Mouse (Mus musculus) heart, embryonic 10.5 days (tissue): ENCODE data around the gene Efs. TPM values are rescaled to one million over a fixed set of nuclear protein-coding genes. Genes with fewer than 3 reads are reported as not detected.

Experiments
- DNase-seq: peaks from one replicate; pipeline ENCODE4 v3.0.0-alpha.2; 2017; ENCODE audit warnings: low spot score
- H3K27ac ChIP-seq: fragments of 300-500 bp; sonication (generic); 2 replicates; pipeline ENCODE4 v1.5.1; 2016; ENCODE audit warnings: mild to moderate bottlenecking
- H3K27me3 ChIP-seq: fragments of 300-500 bp; sonication (generic); 2 replicates; pipeline ENCODE4 v1.6.1; 2016; ENCODE audit warnings: mild to moderate bottlenecking; ENCODE audit not compliant: poor library complexity, insufficient read depth, severe bottlenecking
- H3K36me3 ChIP-seq: fragments of 300-500 bp; sonication (generic); 2 replicates; pipeline ENCODE4 v1.6.1; 2016; ENCODE audit warnings: mild to moderate bottlenecking, moderate library complexity
- H3K4me1 ChIP-seq: fragments of 300-500 bp; sonication (generic); 2 replicates; pipeline ENCODE4 v1.6.1; 2016; ENCODE audit warnings: mild to moderate bottlenecking
- H3K4me3 ChIP-seq: fragments of 300-500 bp; sonication (generic); 2 replicates; pipeline ENCODE4 v1.5.1; 2016; ENCODE audit warnings: mild to moderate bottlenecking, moderate library complexity
- H3K9me3 ChIP-seq: fragments of 300-500 bp; sonication (generic); 2 replicates; pipeline ENCODE4 v1.6.1; 2016; ENCODE audit warnings: mild to moderate bottlenecking, moderate library complexity
- WGBS: fragments of 180-500 bp; shearing (Covaris S2); methylation state at CpG from one replicate; pipeline ENCODE4 v1.1.7; 2016; 5-methylcytosine and 5-hydroxymethylcytosine counted together
- polyA plus RNA-seq: library from polyadenylated mRNA; unstranded; fragments of >200 nt; fragmentation: Nextera tagmentation; extraction: Ambion mirVana; gene quantifications from 2 replicates; pipeline ENCODE4 v1.2.1, GENCODE M21; 2016

Gene Efs
- polyA plus RNA-seq, 1 experiment from 2014 or later = 23.5 TPM

DNA sequence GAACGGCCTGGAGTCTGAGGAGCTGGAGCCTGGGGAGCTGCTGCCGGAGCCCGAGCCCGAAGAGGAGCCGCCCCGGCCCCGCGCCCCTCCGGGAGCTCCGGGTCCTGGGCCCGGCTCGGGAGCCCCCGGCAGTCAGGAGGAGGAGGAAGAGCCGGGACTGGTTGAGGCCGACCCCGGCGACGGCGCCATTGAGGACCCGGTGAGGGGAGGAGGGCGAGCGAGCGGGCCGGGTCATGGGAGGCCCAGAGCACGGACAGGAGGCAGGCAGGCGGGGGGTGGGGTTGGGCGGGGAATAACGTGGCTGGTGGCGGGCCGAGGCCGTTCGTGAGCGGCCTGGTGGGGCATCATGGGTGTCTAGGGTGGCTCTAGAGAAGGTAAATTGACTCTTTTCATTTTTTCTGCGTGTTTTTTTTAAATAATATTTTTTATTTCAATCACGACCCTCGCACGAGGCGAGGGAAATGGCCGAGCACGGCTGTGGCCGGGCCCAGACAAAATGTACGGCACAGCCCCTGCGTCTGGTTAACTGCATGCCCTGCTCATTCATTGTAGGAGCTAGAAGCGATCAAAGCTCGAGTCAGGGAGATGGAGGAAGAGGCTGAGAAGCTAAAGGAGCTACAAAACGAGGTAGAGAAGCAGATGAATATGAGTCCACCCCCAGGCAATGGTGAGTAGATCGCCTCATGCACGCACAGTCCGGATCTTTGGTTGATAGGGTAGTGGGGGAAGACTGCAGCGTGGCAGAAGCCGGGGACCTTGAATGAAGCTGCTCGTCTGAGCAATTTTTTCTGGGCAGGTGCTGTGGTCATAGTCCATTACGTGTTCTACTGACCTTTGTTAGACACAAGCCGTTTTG lies 31.4 kb downstream of the Efs start:
- under 1% methylated on average over 54 of the region's 54 CpGs for WGBS
- peak; percentile 87 for DNase-seq
- Histone ChIP-seq H3K27me3 (no peaks in the 10 kb centered on the region), H3K4me1 (peaks cover 23% of the 10 kb centered on the region), H3K9me3 (no peaks in the 10 kb centered on the region), H3K27ac (peak overlapping the region; percentile 97), H3K4me3 (peak overlapping the region; percentile 80), H3K36me3 (peaks cover 37% of the 10 kb centered on the region)

DNA sequence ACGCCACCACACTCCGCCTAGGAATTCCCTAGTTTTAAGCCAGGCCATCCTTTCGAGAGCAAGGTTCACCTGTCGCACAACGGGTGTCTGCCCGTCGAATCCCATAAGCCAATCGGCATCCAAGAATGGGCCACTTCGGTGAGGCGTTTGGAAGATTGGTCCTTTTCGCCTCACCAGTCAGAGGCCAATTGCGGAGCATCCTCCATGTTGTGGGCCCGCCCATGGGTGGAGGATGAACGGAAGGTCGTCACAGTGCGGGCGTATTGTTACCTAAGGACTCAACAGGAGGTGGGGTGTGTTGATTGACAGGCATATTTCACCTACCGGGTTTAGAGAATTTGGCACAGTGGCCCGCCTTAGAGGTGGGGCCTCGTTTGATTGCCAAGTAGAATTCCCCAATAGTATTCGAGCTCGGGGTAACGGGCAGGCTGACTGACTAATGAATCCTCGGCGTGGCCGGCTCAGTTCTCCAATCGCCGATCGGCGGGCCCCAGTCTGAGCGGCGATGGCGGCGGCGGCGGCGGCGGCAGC lies 32.2 kb downstream of the Efs start:
- peak; percentile 100 for DNase-seq
- H3K4me1 ChIP-seq = peaks cover 23% of the 10 kb centered on the region
- peaks cover 33% of the 10 kb centered on the region for H3K36me3 ChIP-seq
- H3K27me3 ChIP-seq = no peaks in the 10 kb centered on the region
- H3K4me3 ChIP-seq = peak overlapping the region; percentile 80
- H3K27ac ChIP-seq = peak overlapping the region; percentile 97
- no peaks in the 10 kb centered on the region for H3K9me3 ChIP-seq
- WGBS = under 1% methylated on average over 38 of the region's 38 CpGs

DNA sequence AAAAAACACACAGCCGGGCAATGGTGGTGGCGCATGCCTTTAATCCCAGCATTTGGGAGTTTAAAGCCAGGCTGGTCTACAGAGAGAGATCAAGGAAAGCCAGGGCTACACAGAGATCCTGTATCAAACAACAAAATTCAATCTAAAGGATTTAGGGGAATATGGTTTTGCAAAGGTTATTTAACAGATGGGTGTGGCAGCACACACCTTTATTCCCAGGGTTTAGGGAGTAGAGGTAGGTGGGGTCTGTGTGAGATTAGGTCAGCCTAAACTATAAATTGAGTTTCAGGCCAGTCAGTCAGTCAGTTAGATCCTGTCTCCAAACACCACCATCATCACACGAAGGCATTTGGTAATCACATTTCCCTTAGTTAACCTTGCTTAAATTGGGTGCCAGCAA lies 33.7 kb downstream of the Efs start, which contains the start of gene Pabpn1:
Gene Pabpn1, plus strand, starts transcription at position 301 of the 400 bp plus-strand sequence.
- Histone ChIP-seq H3K9me3 (no peaks in the 10 kb centered on the region), H3K36me3 (peaks cover 20% of the 10 kb centered on the region), H3K4me1 (peaks cover 15% of the 10 kb centered on the region), H3K4me3 (peak within 1 kb of the TSS; percentile 80), H3K27me3 (no peaks in the 10 kb centered on the region), H3K27ac (peak within 1 kb of the TSS; percentile 97)
- 92% methylated on average over 3 of the region's 3 CpGs for WGBS
- DNase-seq = no peak

DNA sequence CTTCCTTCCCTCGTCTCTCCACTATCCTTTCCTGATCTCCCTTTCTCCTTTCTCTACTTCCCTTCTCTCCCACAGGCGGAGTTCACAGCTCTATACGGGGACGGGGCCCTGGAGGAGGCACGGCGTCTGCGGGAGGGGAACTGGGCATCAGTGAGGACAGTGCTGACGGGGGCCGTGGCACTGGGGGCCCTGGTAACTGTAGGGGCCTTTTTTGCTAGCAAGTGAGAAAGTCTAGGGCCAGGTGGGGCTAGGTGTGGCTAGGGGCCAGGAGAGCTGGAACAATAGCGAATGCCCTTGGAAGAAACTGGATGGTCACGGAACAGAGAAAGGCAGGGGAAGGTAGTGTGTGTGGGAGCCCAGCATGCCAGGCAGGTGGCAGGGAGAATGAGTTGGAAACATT lies 40.6 kb downstream of the Efs start:
- H3K27ac ChIP-seq = peak overlapping the region; percentile 29; the same call in 1 of the 2 replicates
- no peaks in the 10 kb centered on the region for H3K27me3 ChIP-seq
- H3K4me3 ChIP-seq = no peak overlapping the region
- peaks cover 35% of the 10 kb centered on the region for H3K4me1 ChIP-seq
- 87% methylated on average over 11 of the region's 11 CpGs for WGBS
- no peak for DNase-seq
- no peaks in the 10 kb centered on the region for H3K9me3 ChIP-seq
- H3K36me3 ChIP-seq = peaks cover 27% of the 10 kb centered on the region; the same call in 1 of the 2 replicates

DNA sequence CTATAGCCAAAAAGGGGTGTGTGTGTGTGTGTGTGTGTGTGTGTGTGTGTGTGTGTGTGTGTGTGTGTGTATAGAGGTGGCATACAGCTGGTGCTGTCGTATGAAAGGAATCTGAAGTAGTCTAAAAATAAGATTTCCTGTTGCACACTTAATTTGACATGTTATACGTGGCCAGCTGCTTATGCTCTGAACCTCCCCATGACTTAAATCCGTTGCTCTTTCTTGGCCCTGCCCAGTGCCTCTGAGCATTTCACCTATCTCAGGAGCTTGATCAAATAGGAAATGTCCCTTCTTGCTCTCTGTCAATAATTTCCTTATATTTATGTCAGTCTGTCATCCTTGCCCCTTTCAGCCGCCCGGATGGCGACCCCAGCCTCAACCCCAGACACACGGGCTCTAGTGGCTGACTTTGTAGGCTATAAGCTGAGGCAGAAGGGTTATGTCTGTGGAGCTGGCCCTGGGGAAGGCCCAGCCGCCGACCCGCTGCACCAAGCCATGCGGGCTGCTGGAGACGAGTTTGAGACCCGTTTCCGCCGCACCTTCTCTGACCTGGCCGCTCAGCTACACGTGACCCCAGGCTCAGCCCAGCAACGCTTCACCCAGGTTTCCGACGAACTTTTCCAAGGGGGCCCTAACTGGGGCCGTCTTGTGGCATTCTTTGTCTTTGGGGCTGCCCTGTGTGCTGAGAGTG lies 41.8 kb downstream of the Efs start:
- Histone ChIP-seq H3K27me3 (no peaks in the 10 kb centered on the region), H3K36me3 (peaks cover 27% of the 10 kb centered on the region; the same call in 1 of the 2 replicates), H3K9me3 (no peaks in the 10 kb centered on the region), H3K4me1 (peaks cover 35% of the 10 kb centered on the region), H3K27ac (peak overlapping the region; percentile 92), H3K4me3 (peak overlapping the region; percentile 78)
- WGBS = 22% methylated on average over 21 of the region's 21 CpGs
- no peak for DNase-seq

DNA sequence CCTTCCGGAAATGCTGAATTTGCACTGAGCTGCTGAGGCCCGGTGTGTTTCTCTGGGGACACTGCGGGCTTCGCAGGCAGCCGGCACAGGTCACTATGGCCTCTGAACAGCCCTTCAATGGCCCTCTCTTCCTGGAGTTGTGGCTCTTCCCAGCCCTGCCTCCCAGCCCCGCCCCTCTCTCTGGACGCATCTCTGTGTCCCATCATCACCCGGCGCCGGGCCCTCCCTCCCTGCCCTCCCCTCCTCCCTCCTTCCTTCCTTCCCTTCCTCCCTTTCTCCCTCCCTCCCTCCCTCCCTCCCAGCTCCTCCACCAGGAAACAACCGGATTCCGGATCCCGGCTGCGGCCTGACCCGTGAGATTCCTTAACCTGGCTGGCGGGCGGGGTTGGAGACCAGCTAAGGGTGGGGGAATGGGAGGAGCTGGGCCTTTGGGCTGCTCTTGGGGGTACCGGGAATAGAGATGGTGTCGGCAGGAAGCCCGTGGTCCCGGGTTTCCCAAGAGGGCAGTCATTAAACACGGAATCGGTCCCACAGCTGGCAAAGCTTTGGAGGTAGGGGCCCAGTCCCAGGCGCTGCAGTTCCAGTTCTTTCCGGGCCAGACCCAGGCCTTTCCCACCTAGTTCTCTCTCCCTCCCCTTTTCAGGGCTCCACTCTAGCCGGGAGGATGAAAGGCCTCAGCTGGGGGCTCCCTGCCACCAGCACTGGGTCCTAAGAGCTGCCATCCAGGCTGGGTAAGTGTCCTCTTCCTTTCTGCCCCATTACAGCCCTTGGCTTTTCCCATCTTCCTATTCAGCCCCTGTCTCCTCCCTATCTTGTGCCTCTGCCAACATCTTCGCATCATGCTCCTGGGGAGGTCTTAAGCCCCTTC lies 42.5 kb downstream of the Efs start, which contains the start of the genes Bcl2l2 and Gm20521:
Gene Bcl2l2, plus strand, starts transcription at position 224 of the 868 bp plus-strand sequence.
Gene Gm20521, plus strand, starts transcription at position 288 of the 868 bp plus-strand sequence.
- peaks cover 35% of the 10 kb centered on the region for H3K4me1 ChIP-seq
- H3K4me3 ChIP-seq = peak within 1 kb of the TSS; percentile 78
- peaks cover 27% of the 10 kb centered on the region; the same call in 1 of the 2 replicates for H3K36me3 ChIP-seq
- DNase-seq = peak; percentile 97
- peak within 1 kb of the TSS; percentile 92 for H3K27ac ChIP-seq
- no peaks in the 10 kb centered on the region for H3K27me3 ChIP-seq
- no peaks in the 10 kb centered on the region for H3K9me3 ChIP-seq
- WGBS = 1% methylated on average over 27 of the region's 27 CpGs

DNA sequence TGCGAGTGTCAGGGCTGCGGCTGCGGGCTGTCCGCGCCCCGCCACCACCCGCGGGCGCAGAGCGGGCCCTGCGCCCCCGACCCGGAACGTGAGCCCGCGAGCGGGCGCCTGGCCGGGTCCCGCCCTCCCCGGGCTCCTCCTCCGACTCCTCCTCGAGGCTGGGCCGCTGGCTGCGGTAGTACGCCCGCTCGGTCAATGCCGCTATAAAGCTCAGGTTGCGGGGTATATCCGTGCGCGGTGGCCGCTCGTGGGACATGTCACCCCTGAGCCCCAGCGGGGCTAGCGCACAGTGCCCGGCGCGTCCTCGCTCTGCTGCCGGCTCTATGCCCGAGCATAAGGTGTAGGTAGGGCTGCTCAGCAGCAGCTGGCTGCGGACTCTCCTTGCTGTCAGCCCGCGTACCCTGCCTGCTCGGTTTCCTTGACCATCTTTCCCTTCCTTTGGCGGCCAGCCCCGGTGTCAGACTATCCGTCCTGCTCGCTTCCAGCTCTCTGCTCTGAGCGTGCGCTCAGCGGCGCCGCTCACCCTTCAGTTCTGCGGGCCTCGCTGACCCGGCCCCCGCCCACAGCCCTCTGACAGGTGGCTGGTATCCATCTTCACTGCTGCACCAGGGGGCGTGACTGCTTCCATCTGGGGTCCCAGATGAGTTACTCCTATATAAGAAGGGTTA lies 48.7 kb downstream of the Efs start, which contains the start of gene Ppp1r3e:
Gene Ppp1r3e, minus strand, starts transcription at position 503 of the 668 bp plus-strand sequence.
- under 1% methylated on average over 61 of the region's 61 CpGs for WGBS
- H3K4me1 ChIP-seq = peaks cover 22% of the 10 kb centered on the region
- H3K4me3 ChIP-seq = peak within 1 kb of the TSS; percentile 70
- no peaks in the 10 kb centered on the region for H3K36me3 ChIP-seq
- no peaks in the 10 kb centered on the region for H3K9me3 ChIP-seq
- peak; percentile 91 for DNase-seq
- no peaks in the 10 kb centered on the region for H3K27me3 ChIP-seq
- peak within 1 kb of the TSS; percentile 91 for H3K27ac ChIP-seq

DNA sequence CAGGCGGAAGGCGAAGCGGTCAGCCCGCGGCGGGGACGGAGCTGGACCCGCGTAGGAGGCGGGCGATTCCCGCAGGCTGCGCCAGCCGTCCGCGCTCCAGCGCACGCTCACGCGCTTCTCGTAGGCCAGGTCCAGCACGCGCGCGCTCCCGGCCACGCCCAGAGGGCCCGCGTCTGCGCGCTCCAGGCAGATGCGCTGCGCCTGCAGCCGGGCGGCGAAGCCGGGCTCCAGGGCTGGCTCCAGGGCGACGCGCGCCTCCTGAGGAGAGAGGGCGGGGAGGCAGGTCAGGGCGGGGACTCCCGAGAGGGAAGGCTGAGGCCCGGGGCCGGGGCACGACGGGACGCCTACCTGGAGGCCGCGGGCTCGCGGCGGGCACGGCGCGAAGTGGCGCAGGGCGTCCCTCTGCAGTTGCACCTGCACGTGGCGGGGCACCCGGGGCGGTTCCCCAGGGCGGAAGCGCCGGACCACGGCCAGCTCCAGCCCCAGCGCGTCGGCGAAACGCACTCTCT lies 49.3 kb downstream of the Efs start:
- Histone ChIP-seq H3K9me3 (no peaks in the 10 kb centered on the region), H3K36me3 (no peaks in the 10 kb centered on the region), H3K4me3 (peak overlapping the region; percentile 70), H3K27ac (peak overlapping the region; percentile 91), H3K27me3 (no peaks in the 10 kb centered on the region), H3K4me1 (peaks cover 22% of the 10 kb centered on the region)
- under 1% methylated on average over 52 of the region's 72 CpGs for WGBS
- peak; percentile 92 for DNase-seq

DNA sequence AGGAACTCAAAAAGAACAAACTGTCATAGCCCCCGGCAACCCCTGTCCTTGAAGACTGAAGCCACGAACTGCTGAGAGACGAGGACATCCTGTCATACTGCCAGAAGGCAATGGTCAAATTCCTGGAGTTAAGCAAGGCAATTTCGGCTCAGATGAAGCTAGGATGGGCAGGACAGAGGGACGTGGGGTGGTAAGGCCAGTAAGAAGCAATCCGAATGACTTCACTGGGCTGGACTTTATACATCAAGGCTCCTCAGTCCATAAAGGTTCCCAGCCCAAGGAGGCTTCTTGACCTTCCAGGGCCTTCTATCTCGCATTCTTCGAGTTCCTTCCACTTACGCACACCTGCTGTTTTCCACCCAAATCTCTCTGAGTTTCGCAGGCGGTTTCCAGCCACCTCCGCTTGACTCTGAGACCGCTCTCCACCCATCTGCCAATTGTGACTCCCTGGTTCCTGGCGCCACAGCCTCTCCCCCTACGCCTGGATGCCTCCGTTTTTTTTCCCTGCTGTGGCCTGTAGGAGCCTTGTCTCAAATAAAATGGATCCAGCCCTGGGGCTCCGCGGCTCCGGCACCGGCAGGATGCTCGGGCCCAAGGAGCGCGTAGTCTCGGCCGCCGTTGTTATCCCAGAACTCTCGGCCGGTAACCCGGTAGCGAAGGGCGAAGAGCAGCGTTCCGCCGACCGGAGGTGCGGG lies 49.9 kb downstream of the Efs start:
- no peaks in the 10 kb centered on the region for H3K9me3 ChIP-seq
- 1% methylated on average over 36 of the region's 36 CpGs for WGBS
- peak; percentile 80 for DNase-seq
- peak overlapping the region; percentile 70 for H3K4me3 ChIP-seq
- H3K27ac ChIP-seq = peak overlapping the region; percentile 91
- H3K4me1 ChIP-seq = peaks cover 20% of the 10 kb centered on the region
- H3K27me3 ChIP-seq = no peaks in the 10 kb centered on the region
- H3K36me3 ChIP-seq = no peaks in the 10 kb centered on the region

DNA sequence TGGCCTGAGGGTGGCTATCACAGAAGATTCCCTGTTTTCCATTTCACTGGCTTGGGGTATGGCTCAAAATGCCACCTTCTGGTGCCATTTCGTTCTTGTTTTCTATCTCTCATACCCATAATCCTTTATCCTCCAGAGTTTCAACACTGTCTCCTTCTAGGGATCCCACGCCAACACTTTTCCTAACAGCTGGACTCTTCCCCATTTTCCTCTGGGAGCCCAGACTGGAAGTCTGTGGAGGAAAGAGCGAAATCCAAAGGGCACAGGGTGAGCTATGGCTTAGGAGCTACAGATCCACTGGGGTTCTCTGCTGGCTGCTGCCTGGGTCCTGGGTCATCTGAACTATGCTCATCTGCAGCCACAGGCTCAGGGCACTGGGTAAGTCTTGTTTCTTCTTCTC lies 51.8 kb downstream of the Efs start:
- no peaks in the 10 kb centered on the region for H3K36me3 ChIP-seq
- 91% methylated on average over 3 of the region's 3 CpGs for WGBS
- peaks cover 20% of the 10 kb centered on the region for H3K4me1 ChIP-seq
- H3K9me3 ChIP-seq = no peaks in the 10 kb centered on the region
- H3K4me3 ChIP-seq = no peak overlapping the region
- no peak overlapping the region for H3K27ac ChIP-seq
- H3K27me3 ChIP-seq = no peaks in the 10 kb centered on the region
- no peak for DNase-seq

DNA sequence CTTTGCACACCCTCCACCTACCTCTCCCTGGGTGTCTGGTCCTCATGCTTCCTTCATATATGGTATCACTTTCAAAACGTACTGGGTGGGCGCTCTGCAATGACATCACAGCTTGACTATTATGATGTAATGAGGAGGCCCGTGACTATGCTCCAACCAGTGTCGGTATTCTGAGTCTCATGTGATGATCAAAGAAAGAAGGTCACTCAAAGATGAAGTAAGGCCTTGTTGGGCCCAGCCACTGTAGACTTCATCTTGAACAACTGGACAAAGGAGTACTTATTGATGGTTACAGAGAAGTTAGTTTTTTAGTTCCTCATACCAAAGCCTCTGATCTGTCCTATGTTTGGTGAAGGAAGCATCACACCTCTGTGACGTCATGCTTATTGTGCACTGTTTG lies 55.1 kb downstream of the Efs start, which contains the start of gene Homez:
Gene Homez, minus strand, starts transcription at position 101 of the 400 bp plus-strand sequence.
- 87% methylated on average over 5 of the region's 5 CpGs for WGBS
- Histone ChIP-seq H3K27ac (no peak within 1 kb of the TSS), H3K27me3 (no peaks in the 10 kb centered on the region), H3K36me3 (no peaks in the 10 kb centered on the region), H3K9me3 (no peaks in the 10 kb centered on the region), H3K4me3 (no peak within 1 kb of the TSS), H3K4me1 (peaks cover 6% of the 10 kb centered on the region)
- DNase-seq = no peak
